Mouse (Mus musculus) B cell, adult 62 days (primary cell): Measurements from ENCODE around the gene P2rx4. TPM values are rescaled to one million over a fixed set of nuclear protein-coding genes. Genes with fewer than 3 reads are reported as not detected.

Experiments used
- total RNA-seq: library from RNA; stranded (reverse); gene quantifications from 4 replicates; pipeline ENCODE4 v1.2.4, GENCODE M21; 2023

Gene P2rx4
- total RNA-seq = 91.2 to 102 TPM (median 98.1 TPM) in 4 replicates

DNA sequence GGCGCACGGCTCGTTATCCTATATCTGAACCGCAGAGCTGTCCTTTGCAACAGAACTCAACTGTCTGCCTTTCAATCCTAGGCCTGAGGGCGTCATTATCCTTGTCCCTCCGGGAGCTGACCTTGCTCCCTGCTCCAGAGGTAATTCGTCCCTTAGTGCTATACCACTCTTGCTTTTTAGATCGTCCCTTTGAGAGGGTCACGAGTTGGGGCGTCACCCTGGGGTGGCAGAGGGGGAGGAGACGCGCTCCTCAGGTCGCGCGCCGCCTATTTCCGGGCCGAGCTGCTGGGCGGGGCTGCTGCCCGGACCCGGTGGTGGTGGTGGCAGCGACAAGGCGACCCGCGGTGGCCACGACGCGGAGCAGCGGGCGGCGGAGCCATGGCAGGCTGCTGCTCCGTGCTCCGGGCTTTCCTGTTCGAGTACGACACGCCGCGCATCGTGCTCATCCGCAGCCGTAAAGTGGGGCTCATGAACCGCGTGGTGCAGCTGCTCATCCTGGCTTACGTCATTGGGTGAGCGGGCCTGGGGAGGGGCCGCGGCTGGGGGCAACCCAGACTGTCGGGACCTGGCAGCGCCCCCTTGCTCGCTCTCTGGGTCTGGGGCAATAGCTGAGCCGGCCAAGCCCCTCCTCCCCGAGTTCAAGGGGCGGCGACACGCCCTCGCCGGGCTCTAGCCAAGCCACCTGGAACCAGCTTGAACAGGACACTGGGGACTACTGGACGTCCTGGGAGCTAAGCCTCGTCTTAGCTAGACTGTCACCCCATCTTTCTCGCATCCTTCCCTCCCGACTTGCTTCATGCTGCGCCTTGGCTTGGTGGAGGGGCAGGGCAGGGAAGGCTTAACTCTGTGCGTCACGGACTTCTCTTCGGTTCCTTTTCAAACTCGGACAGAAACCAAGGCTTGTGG, at the start of gene P2rx4:
P2rx4 (plus strand) TSS at position 269 of the 906 bp plus-strand sequence.

Other genes starting within 250 kb of the P2rx4 start
- gene Atp2a2, start 205.3 kb upstream of the P2rx4 start, total RNA-seq = 69.5 to 80.5 TPM (median 74.2 TPM) in 4 replicates
- 1.7 to 5.1 TPM (median 3.8 TPM) in 4 replicates for gene Ift81, start 93.0 kb upstream of the P2rx4 start, total RNA-seq
- 2.4 to 5.4 TPM (median 2.6 TPM) in 4 replicates for gene P2rx7, start 63.6 kb upstream of the P2rx4 start, total RNA-seq
- gene Camkk2, start 71.9 kb downstream of the P2rx4 start, total RNA-seq = 46.4 to 54.2 TPM (median 49.5 TPM) in 4 replicates
- gene Anapc5, start 113.8 kb downstream of the P2rx4 start, total RNA-seq = 190 to 219 TPM (median 200 TPM) in 4 replicates
- 36.0 to 43.2 TPM (median 38.4 TPM) in 4 replicates for gene Rnf34, start 142.5 kb downstream of the P2rx4 start, total RNA-seq